Mouse (Mus musculus) heart, adult 8-10 months (tissue): Measurements from ENCODE around the gene Rabgap1l. TPM values are rescaled to one million over a fixed set of nuclear protein-coding genes. Genes with fewer than 3 reads are reported as not detected.

Source experiments
- DNase-seq: peaks from one replicate; pipeline ENCODE4 v3.0.0; 2022; ENCODE audit warnings: low spot score
- total RNA-seq, 4 experiments: library from RNA; stranded (reverse); gene quantifications; 2 replicates each; pipeline ENCODE4 v1.2.4; 2022

Gene Rabgap1l
- total RNA-seq, 4 experiments from 2014 or later, result 61.7 to 86.7 (median 68.5) TPM

GRCm38 (mm10) chr1:160787926-160788325 is 5.1 kb downstream of the Rabgap1l start:
- DNase-seq, result no peak

GRCm38 (mm10) chr1:160787164-160787563 is 5.8 kb downstream of the Rabgap1l start:
- no peak for DNase-seq

GRCm38 (mm10) chr1:160786571-160786970 is 6.4 kb downstream of the Rabgap1l start:
- DNase-seq, result no peak

GRCm38 (mm10) chr1:160785681-160786225 is 7.3 kb downstream of the Rabgap1l start:
- DNase-seq, result no peak

- no peak for DNase-seq
Observed at GRCm38 (mm10) chr1:160784122-160784521, 8.9 kb downstream of the Rabgap1l start.

- DNase-seq, result no peak
Observed at GRCm38 (mm10) chr1:160774166-160774565, 18.8 kb downstream of the Rabgap1l start.

- DNase-seq, result no peak
Observed at GRCm38 (mm10) chr1:160765565-160765964, 27.4 kb downstream of the Rabgap1l start.

- DNase-seq, result peak; percentile 17
Observed at GRCm38 (mm10) chr1:160758243-160758642, 34.8 kb downstream of the Rabgap1l start.

- no peak for DNase-seq
Observed at GRCm38 (mm10) chr1:160755359-160755758, 37.7 kb downstream of the Rabgap1l start.

- no peak for DNase-seq
Observed at GRCm38 (mm10) chr1:160750629-160751028, 42.4 kb downstream of the Rabgap1l start.

- peak; percentile 11 for DNase-seq
Observed at GRCm38 (mm10) chr1:160746786-160747185, 46.2 kb downstream of the Rabgap1l start.

- DNase-seq, result no peak
Observed at GRCm38 (mm10) chr1:160745238-160745930, 47.6 kb downstream of the Rabgap1l start.

GRCm38 (mm10) chr1:160744009-160744408 is 49.0 kb downstream of the Rabgap1l start:
- no peak for DNase-seq

- DNase-seq, result peak; percentile 65
Observed at GRCm38 (mm10) chr1:160743229-160743628, 49.8 kb downstream of the Rabgap1l start.

GRCm38 (mm10) chr1:160740650-160741049 is 52.4 kb downstream of the Rabgap1l start:
- no peak for DNase-seq

GRCm38 (mm10) chr1:160734743-160735142 is 58.3 kb downstream of the Rabgap1l start:
- no peak for DNase-seq

- no peak for DNase-seq
Observed at GRCm38 (mm10) chr1:160729944-160730343, 63.1 kb downstream of the Rabgap1l start.

GRCm38 (mm10) chr1:160717742-160718141 is 75.3 kb downstream of the Rabgap1l start:
- peak; percentile 31 for DNase-seq

GRCm38 (mm10) chr1:160714685-160715084 is 78.3 kb downstream of the Rabgap1l start:
- no peak for DNase-seq

GRCm38 (mm10) chr1:160713887-160714286 is 79.1 kb downstream of the Rabgap1l start:
- no peak for DNase-seq

GRCm38 (mm10) chr1:160713383-160713782 is 79.6 kb downstream of the Rabgap1l start:
- DNase-seq, result no peak

- DNase-seq, result no peak
Observed at GRCm38 (mm10) chr1:160710539-160710938, 82.5 kb downstream of the Rabgap1l start.

GRCm38 (mm10) chr1:160704596-160704995 is 88.4 kb downstream of the Rabgap1l start:
- DNase-seq, result no peak
